Mouse (Mus musculus): ENCODE data around the gene Cdkal1. TPM values are rescaled to one million over a fixed set of nuclear protein-coding genes. Genes with fewer than 3 reads are reported as not detected.

The Cdkal1 gene
- polyA plus RNA-seq, 1 experiment, result 7.2 TPM

- TF ChIP-seq CTCF (IDR thresholded peaks at IDR 0.05; ENCODE audit: borderline replicate concordance, extremely low read depth, insufficient read depth, insufficient read length), result no peak
- TF ChIP-seq POLR2A (IDR thresholded peaks at IDR 0.05; ENCODE audit: borderline replicate concordance, extremely low read depth, insufficient read depth, insufficient read length, poor library complexity, severe bottlenecking), result no peak
Measured at GRCm38 (mm10) chr13:29195722-29196121, 659.8 kb downstream of the Cdkal1 start.

GRCm38 (mm10) chr13:29194946-29195345 lies 660.5 kb downstream of the Cdkal1 start:
- DNase-seq (ENCODE audit: low read depth), result peak; percentile 89
- TF ChIP-seq POLR2A (IDR thresholded peaks at IDR 0.05; ENCODE audit: borderline replicate concordance, extremely low read depth, insufficient read depth, insufficient read length, poor library complexity, severe bottlenecking) (no peak), CTCF (IDR thresholded peaks at IDR 0.05; ENCODE audit: borderline replicate concordance, extremely low read depth, insufficient read depth, insufficient read length) (no peak)

More at GRCm38 (mm10) chr13:29195722-29196121, 659.8 kb downstream of the Cdkal1 start:
- peak; percentile 96 for DNase-seq (ENCODE audit: low read depth)

- TF ChIP-seq CTCF (IDR thresholded peaks at IDR 0.05; ENCODE audit: borderline replicate concordance, extremely low read depth, insufficient read depth, insufficient read length), result no peak
- TF ChIP-seq POLR2A (IDR thresholded peaks at IDR 0.05; ENCODE audit: borderline replicate concordance, extremely low read depth, insufficient read depth, insufficient read length, poor library complexity, severe bottlenecking), result no peak
- no peak for DNase-seq (ENCODE audit: low read depth)
Measured at GRCm38 (mm10) chr13:29192697-29193096, 662.8 kb downstream of the Cdkal1 start.

- DNase-seq (ENCODE audit: low read depth), result no peak
- TF ChIP-seq POLR2A (IDR thresholded peaks at IDR 0.05; ENCODE audit: borderline replicate concordance, extremely low read depth, insufficient read depth, insufficient read length, poor library complexity, severe bottlenecking), result no peak
- TF ChIP-seq CTCF (IDR thresholded peaks at IDR 0.05; ENCODE audit: borderline replicate concordance, extremely low read depth, insufficient read depth, insufficient read length), result no peak
Measured at GRCm38 (mm10) chr13:29190548-29190947, 664.9 kb downstream of the Cdkal1 start.

- DNase-seq (ENCODE audit: low read depth), result no peak
- TF ChIP-seq CTCF (IDR thresholded peaks at IDR 0.05; ENCODE audit: borderline replicate concordance, extremely low read depth, insufficient read depth, insufficient read length) (no peak), POLR2A (IDR thresholded peaks at IDR 0.05; ENCODE audit: borderline replicate concordance, extremely low read depth, insufficient read depth, insufficient read length, poor library complexity, severe bottlenecking) (no peak)
Measured at GRCm38 (mm10) chr13:29186748-29187147, 668.7 kb downstream of the Cdkal1 start.

- TF ChIP-seq CTCF (IDR thresholded peaks at IDR 0.05; ENCODE audit: borderline replicate concordance, extremely low read depth, insufficient read depth, insufficient read length) (no peak), POLR2A (IDR thresholded peaks at IDR 0.05; ENCODE audit: borderline replicate concordance, extremely low read depth, insufficient read depth, insufficient read length, poor library complexity, severe bottlenecking) (no peak)
- DNase-seq (ENCODE audit: low read depth), result no peak
Measured at GRCm38 (mm10) chr13:29185545-29185944, 669.9 kb downstream of the Cdkal1 start.

- no peak for DNase-seq (ENCODE audit: low read depth)
- TF ChIP-seq POLR2A (IDR thresholded peaks at IDR 0.05; ENCODE audit: borderline replicate concordance, extremely low read depth, insufficient read depth, insufficient read length, poor library complexity, severe bottlenecking) (no peak), CTCF (IDR thresholded peaks at IDR 0.05; ENCODE audit: borderline replicate concordance, extremely low read depth, insufficient read depth, insufficient read length) (no peak)
Measured at GRCm38 (mm10) chr13:29184545-29184944, 670.9 kb downstream of the Cdkal1 start.

GRCm38 (mm10) chr13:29179861-29180260 lies 675.6 kb downstream of the Cdkal1 start:
- no peak for DNase-seq (ENCODE audit: low read depth)
- TF ChIP-seq POLR2A (IDR thresholded peaks at IDR 0.05; ENCODE audit: borderline replicate concordance, extremely low read depth, insufficient read depth, insufficient read length, poor library complexity, severe bottlenecking) (no peak), CTCF (IDR thresholded peaks at IDR 0.05; ENCODE audit: borderline replicate concordance, extremely low read depth, insufficient read depth, insufficient read length) (no peak)

GRCm38 (mm10) chr13:29179260-29179659 lies 676.2 kb downstream of the Cdkal1 start:
- no peak for DNase-seq (ENCODE audit: low read depth)
- TF ChIP-seq CTCF (IDR thresholded peaks at IDR 0.05; ENCODE audit: borderline replicate concordance, extremely low read depth, insufficient read depth, insufficient read length) (no peak), POLR2A (IDR thresholded peaks at IDR 0.05; ENCODE audit: borderline replicate concordance, extremely low read depth, insufficient read depth, insufficient read length, poor library complexity, severe bottlenecking) (no peak)

GRCm38 (mm10) chr13:29177889-29178486 lies 677.5 kb downstream of the Cdkal1 start:
- TF ChIP-seq CTCF (IDR thresholded peaks at IDR 0.05; ENCODE audit: borderline replicate concordance, extremely low read depth, insufficient read depth, insufficient read length), result no peak
- no peak for TF ChIP-seq POLR2A (IDR thresholded peaks at IDR 0.05; ENCODE audit: borderline replicate concordance, extremely low read depth, insufficient read depth, insufficient read length, poor library complexity, severe bottlenecking)
- DNase-seq (ENCODE audit: low read depth), result no peak

GRCm38 (mm10) chr13:29169356-29169755 lies 686.1 kb downstream of the Cdkal1 start:
- no peak for DNase-seq (ENCODE audit: low read depth)
- TF ChIP-seq POLR2A (IDR thresholded peaks at IDR 0.05; ENCODE audit: borderline replicate concordance, extremely low read depth, insufficient read depth, insufficient read length, poor library complexity, severe bottlenecking), result no peak
- no peak for TF ChIP-seq CTCF (IDR thresholded peaks at IDR 0.05; ENCODE audit: borderline replicate concordance, extremely low read depth, insufficient read depth, insufficient read length)

- no peak for DNase-seq (ENCODE audit: low read depth)
- TF ChIP-seq CTCF (IDR thresholded peaks at IDR 0.05; ENCODE audit: borderline replicate concordance, extremely low read depth, insufficient read depth, insufficient read length), result no peak
- no peak for TF ChIP-seq POLR2A (IDR thresholded peaks at IDR 0.05; ENCODE audit: borderline replicate concordance, extremely low read depth, insufficient read depth, insufficient read length, poor library complexity, severe bottlenecking)
Measured at GRCm38 (mm10) chr13:29164845-29165524, 690.5 kb downstream of the Cdkal1 start.

All from brain, embryonic 14.5 days (tissue).